Mouse (Mus musculus) right cerebral cortex, postnatal 14 days (tissue): ENCODE measurements around the gene Fras1.
A peak's percentile ranks its signal among the peaks of the same experiment; 100 is the strongest.

Source experiments
- DNase-seq: peaks from one replicate; pipeline ENCODE4 v3.0.0; 2022

Fras1 gene

DNA sequence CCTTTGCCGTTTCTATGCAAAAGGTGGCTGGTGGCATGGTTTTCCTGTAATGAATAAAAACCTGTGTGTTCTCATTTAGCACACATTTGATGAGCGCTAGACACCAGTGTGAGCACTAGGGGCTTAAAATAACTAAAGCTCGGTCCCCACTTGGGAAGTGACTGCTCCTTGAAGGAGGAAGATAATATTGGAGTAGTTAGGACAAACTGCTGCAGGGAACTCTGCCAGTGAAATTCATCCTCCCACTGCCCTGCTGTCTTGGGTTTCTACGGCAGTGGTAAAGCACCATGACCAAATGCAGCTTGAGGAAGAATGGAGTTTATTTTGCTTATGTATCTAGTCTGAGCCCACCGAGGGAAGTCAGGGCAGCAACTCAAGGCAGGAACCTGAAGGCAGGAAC, 211.0 kb downstream of the Fras1 start:
- peak; percentile 15 for DNase-seq

DNA sequence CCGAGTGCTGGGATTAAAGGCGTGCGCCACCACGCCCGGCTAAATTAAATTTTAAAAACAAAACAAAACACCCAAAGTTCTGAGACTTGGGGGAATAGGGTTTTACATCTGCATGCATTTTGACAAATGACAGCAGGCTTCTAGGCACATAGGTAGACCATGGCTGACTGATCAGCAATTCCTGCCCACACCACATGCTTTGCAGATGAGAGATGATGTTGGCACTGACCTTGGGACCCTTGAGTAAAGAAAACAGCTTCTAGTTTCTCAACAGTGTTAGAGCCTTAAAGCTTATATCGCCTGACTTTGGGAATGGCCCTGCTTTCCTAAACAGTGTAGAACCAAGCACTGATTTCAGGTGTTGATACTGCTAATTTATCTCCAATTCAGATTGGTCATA, 216.9 kb downstream of the Fras1 start:
- no peak for DNase-seq

DNA sequence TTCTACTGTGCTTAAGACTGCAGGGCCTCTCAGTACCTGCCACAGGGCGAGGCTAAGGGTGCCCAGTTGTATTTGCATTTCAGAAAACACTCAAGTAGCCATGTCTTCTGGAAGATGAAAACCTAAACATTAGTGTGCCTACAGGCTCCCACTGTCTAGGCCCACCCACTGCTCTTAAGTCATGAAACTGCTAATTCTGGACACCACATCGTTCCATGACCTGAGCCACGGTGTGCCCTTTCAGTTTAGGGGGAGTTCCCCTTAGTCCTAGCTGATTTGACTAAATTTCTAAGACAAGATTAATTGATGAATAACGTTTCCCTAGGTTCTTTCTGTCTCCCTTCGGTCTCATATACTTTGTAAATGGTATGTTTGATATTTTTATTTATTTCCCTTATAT, 222.0 kb downstream of the Fras1 start:
- DNase-seq, result no peak

DNA sequence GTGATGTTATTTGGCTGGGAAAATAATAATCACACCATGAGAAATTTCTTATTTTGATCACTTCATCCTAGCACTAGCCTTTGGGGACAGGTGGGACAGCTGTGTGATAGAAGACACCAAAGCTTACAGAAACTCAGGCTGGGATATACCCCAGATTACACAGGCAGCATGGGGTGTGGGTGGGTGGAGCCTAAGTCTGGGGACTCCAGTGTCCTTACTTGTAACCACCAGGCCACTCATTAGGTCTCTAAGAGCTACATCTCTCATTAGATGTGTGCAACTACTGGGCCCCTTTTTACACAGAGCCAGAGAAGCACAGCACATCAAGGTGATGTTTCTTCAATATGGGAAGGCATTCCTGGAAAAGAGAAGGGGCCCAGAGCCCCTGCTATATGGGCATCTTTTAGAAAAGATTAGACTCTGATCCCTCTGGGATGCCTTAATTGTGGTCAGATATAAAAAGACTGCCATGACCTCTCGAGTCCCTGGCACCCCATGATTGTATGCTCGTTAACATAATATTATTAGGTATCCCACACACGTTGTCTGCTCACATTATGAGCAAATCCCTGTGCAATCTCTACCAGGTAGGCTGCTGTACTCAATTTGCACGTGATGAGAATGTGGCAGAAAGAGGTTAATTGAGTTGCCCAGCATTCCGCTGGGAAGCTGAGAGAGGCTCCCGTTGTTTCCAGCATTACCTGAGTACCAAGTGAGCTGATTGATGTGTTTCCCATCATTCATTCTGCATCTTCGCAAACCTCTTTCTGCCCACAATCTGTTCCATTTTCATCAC, 230.4 kb downstream of the Fras1 start:
- no peak for DNase-seq

DNA sequence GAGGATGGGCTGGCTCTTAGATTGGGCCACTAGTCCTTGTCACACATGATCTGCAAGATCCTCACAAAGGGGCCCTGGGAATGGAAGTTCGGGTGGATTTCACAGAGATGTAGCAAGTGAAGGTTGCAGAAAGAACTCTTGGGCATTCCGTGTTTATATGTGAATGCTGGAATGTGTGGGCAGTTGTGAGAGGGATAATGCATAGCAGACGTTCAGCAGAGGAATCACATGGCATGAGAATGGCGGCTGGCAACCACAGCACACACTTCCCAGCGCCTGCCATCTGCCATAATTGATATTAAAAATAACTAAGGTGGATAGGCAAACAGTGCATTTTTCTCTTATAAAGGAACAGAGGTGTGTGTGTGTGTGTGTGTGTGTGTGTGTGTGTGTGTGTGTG, 234.3 kb downstream of the Fras1 start:
- DNase-seq, result peak; percentile 13

DNA sequence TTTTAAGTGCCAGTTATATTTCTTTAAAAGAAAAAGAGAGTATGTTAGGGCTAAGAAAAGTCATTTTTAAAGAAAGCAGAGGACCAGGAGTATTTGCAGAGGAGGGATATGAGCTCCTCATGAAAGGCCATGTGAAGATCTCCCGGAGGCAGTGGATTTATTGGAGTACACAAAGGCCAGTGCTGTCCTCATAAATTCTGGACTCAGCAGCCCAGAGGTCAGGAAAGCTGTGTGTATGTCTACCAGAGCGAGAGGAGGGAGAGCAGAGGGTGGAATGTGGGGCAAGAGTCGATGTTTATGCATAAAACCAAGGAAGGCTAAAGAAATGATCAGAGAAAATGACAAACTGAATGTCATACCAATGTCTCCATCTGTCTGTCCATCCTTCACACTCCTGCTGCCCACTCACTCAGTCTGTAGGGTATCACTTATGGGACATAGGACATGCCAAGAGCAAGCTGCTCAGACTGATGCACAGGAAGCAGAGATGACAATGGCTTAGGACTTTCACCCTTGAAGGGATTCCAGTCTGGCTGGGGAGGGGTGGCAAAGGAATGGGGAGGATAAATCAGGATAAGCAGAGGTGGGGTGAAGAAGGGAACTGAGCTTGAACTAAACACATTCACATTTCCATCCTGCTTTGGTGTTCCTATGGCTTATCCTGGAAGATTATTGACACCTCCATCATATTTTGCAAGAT, 235.0 kb downstream of the Fras1 start:
- DNase-seq, result no peak

DNA sequence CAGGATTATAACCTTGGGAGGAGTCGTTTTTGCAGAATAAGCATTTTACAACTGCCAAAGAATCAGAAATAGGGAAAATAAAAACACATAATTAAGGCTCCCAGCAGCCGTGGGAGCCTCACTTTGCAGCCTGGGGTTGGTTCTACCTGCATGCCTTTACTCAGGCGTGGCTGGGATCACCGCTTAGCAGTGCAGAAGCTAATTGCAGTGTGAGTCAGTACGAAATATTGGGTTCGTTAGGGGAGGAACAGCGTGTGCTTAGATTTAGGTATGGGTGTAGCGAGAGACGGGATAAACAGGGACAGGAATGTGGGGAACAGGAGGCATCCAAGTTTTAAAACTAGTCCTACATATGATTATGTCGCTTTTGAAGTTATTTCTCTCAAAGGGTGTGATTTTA, 238.3 kb downstream of the Fras1 start:
- no peak for DNase-seq

DNA sequence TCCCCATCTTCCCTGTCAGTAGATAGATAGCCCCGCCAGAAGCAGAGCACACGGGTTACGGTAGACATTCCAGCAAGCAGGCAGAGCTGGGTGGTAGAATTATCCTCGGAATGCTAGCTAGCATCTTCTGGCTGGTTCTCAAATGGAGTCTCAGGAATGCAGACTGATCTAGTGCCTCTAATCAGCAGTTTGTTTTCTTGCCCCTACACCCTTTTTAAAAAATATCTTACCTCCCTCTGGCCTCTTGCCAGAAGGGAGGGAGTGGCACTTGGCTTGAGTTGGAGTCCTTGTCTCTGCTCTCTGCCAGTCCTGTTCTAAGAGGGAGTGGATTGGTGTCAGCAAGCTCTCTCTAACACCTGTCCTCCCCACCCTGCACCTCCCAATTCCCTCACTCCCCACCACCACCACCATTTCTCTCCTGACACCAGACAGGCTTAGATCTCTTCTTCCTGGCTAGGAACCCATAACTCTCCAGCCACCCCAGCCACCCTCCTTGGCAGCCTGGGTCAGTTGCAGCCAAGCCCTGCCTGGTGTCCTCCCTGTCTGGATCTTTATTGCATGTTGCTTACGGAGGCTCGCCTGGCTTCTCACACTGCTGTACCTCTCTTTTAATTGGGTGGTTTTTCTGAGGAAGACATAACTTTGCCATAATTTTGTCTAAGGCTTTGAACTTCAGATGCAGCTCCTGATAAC, 243.3 kb downstream of the Fras1 start:
- no peak for DNase-seq

DNA sequence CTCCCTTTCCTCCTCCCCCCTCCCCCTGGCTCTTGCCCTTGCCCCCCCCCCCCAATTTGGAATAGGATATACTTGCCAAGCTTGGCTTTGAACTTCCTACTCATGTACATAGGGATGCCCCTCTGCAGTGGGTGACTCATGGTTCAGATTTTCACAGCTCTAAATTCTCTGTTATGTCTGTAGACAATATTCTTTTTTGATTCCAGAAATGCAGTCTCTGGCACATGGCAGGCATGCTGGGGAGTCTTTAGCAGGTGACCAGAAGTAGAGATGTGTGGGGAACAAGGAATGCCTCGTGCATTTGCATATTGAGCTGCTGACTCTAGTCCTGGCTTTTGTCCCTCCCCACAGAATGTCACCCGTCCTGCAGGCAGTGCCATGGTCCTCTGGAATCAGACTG, 244.3 kb downstream of the Fras1 start:
- no peak for DNase-seq

DNA sequence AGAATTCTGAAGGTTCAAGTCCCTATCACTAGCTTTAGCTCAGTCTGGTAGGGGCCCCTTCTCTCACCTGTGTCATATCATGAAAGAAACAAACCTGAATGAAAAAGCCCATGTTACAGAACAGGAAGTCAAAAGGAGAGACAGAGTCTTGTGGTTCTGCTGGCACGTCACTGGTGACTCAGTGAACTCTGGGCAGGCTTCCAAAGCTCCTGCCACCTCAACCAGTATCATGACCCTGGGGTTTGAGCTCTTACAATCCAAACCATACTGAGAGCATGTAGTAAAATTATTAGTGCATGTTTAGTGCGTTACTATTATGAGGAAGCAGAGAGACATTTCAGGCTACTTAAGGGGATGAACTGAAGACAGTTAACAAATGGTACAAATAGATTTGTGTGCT, 246.5 kb downstream of the Fras1 start:
- DNase-seq, result no peak

DNA sequence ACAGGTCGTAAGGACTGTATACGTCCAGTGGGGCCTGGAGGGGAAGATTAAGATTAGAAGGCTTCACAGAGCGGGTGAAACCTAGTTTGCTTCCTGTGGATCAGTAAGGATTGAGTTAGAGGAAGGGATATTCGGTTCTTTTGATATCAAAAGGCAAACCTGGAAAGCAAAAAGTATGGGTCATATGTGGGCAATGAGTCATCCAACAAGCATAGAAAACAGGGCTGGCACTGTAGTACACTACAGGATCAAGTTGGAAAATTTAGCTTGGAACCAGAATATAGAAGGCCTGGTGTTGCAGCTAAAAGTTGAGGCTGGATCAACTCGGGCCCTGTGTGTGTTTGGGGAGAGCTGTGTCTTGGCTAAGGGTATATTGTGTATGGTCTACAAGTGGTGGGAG, 246.9 kb downstream of the Fras1 start:
- no peak for DNase-seq

DNA sequence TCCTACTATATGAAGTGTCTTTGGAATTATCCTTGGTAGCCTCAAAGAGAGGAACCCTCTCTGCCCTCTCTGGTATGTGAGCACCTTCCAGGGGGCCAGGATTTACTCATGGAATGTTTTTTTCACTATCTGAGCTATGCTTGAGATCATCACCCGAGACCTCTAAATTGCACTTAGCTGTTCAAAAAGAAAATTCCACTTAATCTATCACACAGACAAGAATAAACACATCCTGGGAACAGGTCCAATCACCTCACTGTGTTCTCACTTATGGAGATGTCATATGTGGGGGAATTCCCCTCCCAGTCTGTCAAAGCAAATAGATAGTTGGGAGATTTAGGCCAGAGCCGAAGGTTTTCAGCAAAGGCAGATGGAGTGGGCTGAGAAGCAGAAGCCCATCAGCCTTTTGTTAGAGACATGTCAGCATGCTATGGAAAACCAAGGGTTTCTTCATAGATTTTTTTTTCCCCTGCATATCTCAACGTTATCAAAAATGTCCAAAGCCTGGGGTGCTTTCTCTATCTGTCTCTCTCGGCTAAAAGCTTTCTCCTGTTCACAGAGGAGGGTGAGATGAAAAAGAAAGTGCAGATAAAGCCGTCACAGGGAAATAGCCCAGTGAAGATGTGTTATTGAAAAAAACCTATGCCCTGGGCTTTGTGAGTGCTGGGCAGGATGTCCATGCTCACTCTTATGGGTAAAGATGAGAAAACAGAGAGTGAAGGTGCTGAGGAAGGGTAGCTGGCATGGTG, 249.0 kb downstream of the Fras1 start:
- DNase-seq, result no peak

DNA sequence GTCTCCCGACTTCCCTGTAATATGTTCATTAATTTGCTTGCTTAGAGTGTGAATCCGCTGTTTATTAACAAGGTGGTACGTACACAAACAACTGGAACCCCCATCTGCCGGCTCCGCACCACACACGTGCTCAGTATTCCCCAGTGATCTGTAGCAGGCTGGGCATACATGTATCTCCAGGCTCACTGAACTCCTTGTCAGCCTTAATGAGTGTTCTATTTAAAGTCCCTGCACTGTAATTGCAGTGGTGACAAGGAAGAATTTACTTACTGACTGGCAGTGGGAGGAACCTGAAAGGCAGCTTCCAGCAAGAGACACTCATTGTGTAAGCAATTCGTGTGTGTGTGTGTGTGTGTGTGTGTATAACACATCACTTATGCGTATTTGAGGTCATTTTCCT, 256.1 kb downstream of the Fras1 start:
- DNase-seq, result no peak

DNA sequence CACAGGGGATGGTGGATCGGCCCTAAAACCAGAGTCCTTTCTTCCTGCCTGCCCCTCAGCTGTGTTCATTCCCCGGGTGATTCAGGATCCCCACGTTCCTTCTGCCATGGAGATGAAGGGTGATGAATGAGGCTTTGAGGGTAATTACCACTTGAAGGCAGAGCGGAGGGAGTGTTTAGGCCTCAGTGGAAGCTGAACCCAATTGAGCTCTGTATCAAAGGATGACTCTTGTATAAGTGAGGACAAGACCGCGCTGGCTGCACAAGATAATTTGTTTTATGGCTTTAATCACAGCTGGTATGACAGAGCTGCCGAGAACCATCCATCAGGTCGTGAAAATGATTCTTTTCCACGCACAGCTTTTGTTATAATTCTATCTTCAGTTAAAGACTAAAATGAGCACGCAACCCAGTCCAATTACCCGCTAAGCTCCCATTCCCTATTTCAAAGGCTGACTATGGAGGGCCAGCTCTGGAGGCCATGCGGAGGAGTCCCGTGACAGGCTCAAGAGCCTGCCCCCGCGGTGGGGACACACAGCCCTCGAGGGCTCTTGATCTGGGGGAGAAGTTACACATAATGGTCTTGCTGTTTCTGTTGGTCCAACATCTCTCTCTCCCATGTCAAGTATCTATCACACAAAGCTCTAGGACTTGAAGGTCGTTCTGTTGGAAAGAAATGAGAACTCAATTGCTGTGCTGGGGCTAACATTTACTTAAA, 261.5 kb downstream of the Fras1 start:
- no peak for DNase-seq

DNA sequence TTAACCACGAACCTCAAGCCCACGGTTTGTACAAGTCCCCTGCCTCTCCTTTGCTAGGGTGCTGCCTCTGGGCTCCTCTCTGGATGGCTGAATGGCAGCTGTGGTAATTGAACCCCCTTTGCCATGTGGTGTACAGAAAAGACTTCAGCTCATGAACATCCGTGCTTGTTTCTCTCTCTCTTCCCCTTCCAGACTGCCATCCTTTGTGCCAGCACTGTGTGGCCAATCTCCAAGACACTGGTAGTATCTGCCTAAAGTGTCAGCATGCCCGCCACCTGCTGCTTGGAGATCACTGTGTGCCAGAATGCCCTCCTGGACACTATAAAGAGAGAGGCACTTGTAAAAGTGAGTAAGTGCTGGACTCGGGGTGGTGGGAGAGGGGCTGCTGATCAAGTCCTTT, 262.1 kb downstream of the Fras1 start:
- peak; percentile 14 for DNase-seq

DNA sequence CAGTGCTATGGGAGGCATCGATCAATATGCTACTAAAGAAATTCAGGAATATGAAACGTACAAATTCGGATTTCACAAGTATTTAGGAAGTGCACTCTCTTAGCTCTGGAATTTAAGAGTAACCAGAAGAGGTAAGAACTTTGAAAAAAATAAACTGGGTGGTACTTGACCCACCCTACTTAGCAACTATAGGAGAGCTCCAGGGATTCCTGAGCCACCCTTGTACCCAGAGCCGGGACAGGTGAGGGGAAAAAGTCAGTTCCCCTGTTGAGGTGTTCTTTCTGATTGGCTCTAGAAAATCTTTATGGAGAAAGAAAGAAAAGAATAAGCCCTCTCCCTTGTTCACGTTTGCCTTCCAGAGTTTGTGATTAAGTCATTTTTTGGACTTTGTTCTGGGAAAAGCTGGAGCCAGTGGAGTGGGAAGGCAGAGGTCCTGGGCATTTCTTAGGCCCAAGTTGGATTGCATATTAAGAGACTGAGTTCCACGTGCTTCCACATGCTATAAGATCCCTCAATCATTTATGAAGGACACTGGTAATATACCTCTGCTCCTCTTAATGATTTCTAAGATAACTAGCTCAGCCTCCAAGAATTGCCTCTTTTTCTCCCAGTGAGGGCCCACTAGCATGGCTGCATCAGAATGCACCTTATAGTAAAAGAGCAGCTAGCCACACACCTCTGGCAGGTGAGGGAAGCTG, 265.6 kb downstream of the Fras1 start:
- no peak for DNase-seq

DNA sequence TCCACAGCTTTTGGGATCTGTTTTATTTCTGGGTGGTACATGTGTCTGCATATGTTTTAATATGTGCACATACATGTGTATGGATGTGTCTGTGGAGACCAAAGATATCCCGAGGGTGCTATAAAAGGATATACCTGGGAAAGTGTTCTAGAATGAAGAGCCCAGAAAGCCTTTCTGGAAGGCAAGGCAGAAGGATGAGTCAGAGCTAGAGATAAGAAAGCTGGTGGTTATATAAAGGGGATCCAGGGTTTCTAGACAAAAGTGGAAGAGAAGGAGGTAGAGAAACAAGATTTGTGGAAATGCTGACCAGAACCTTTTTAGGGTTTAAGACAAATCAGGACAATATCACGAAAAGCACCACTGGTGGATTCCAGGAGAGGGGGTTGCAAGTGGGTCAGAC, 267.5 kb downstream of the Fras1 start:
- DNase-seq, result no peak

DNA sequence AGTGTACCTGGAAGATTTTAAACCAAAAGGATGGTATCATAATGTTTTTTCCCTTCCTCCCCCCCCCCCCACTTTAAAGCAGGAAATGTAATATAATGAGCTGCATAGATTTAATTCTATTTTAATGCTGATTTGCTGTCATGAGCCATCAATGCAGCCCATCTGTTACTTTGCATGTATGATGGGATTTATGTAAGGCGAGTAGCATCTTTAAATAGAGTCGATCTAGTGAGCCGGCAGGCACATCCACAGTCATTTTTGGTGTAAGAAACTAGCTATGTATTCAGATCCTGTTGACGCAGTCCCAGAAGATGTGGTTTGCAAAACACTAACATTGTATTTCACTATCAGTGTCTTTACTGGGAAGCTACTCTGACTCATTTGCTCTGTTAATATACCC, 301.9 kb downstream of the Fras1 start:
- DNase-seq, result no peak

DNA sequence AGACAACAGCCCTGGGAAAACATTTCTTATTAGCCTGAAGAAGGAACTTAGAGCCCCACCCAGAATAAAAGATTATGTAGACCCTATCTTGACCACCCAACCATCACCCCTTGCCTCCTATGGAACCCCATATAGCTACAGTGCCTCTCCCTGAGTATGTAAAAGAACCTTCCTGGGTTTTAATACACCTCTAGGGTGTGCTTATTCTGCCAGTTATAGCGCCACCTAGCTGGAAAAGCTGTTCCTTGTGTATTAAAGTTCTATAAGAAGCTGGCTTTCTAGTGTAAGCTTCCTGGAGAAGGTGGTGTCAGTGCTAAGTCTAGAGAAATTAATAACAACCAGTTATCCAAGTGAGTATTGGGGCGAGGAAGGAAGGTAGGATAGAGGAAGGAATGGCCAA, 303.7 kb downstream of the Fras1 start:
- DNase-seq, result peak; percentile 30

DNA sequence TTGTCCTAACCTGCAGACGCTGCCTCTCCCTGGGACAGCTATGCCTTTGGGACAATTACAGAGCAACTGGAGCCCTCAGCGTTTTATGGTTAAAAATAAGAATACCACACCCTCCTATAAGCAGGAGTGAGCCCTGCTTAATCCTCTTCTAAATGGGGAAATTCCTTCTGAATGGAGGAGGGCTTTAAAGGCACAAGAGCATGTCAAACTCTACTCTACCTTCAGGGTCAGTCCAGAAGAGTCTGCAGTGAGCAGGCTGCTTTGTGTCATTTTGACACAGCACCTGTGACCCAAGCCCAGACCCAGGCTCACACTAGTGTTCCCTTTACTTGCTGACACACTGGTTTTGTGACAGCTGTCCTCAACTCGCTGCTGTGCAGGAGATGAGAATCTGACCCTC, 307.3 kb downstream of the Fras1 start:
- DNase-seq, result no peak

DNA sequence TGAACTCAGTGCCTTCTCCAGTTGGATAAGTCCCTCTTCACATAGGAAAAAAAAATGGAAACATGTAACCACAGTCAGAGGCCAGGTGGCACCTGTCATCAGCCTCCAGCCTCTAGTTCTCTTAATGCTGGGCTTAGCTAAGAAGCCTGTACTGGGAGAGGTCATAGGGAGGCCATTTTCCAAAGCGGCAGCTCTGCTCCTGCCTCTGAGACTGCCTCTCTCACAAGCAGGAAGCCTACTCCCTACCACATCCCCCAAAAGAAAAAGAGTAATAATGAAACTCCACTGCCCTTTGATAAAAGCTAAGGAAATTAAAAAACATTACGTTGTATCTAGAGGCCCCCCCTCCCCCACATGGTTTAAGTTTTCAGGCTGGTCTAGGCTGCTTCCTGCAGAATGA, 309.0 kb downstream of the Fras1 start:
- DNase-seq, result no peak

DNA sequence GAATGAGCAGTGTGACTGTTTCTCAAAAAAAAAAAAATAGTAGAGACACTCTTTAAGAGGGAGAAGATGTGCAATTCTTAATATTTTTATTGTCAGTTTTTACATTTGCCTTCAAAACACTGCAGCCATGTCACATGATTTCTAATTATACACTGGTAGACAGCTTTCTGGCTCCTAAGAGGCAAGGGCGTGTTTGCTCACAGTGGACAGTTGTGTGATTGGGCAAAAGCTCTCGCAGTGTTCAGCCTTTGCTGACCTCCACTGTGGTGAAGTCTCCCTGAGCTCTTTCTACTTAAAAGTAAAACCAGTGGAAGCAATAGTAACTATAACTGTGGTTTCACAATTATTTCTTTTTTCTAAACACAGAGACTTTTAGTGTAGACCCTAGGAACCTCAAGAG, 315.1 kb downstream of the Fras1 start:
- DNase-seq, result no peak
